Mouse (Mus musculus) embryonic facial prominence, embryonic 11.5 days (tissue): Measurements from ENCODE around the gene Galr3. TPM values are rescaled to one million over a fixed set of nuclear protein-coding genes. Genes with fewer than 3 reads are reported as not detected.

Experiments used
- ATAC-seq: fragments of 200-750 bp; cut with Nextera tagmentation; replicated peaks from 2 replicates; pipeline ENCODE4 v1.8.0; 2017; ENCODE audit warnings: low read depth; ENCODE audit not compliant: insufficient number of reproducible peaks, low FRiP score, low TSS enrichment
- DNase-seq: peaks from one replicate; pipeline ENCODE4 v3.0.0-alpha.2; 2015; ENCODE audit warnings: low spot score
- H3K27ac ChIP-seq: fragments of 300-500 bp; sonication (generic); replicated peaks from 2 replicates; pipeline ENCODE4 v1.5.1; 2014; ENCODE audit warnings: mild to moderate bottlenecking, low read depth, low read length, control low read depth
- H3K27me3 ChIP-seq: fragments of 300-500 bp; sonication (generic); 2 replicates; pipeline ENCODE4 v1.6.1; 2014; ENCODE audit warnings: mild to moderate bottlenecking, low read length, moderate library complexity, mixed read lengths; ENCODE audit not compliant: control insufficient read depth, insufficient read depth
- H3K36me3 ChIP-seq: fragments of 300-500 bp; sonication (generic); replicated peaks from 2 replicates; pipeline ENCODE4 v1.6.1; 2014; ENCODE audit warnings: low read depth, mild to moderate bottlenecking, low read length, moderate library complexity, mixed read lengths; ENCODE audit not compliant: control insufficient read depth, insufficient read depth
- H3K4me1 ChIP-seq: fragments of 300-500 bp; sonication (generic); 2 replicates; pipeline ENCODE4 v1.6.1; 2014; ENCODE audit warnings: low read length, mixed read lengths; ENCODE audit not compliant: control insufficient read depth, insufficient read depth
- H3K4me2 ChIP-seq: fragments of 300-500 bp; sonication (generic); 2 replicates; pipeline ENCODE4 v1.6.1; 2014; ENCODE audit warnings: low read depth, mild to moderate bottlenecking, control low read depth, low read length, moderate library complexity
- H3K4me3 ChIP-seq: fragments of 300-500 bp; sonication (generic); 2 replicates; pipeline ENCODE4 v1.5.1; 2014; ENCODE audit warnings: low read depth, low read length, control low read depth
- H3K9ac ChIP-seq: fragments of 300-500 bp; sonication (generic); replicated peaks from 2 replicates; pipeline ENCODE4 v1.6.1; 2014; ENCODE audit warnings: mild to moderate bottlenecking, control low read depth, low read length
- H3K9me3 ChIP-seq: fragments of 300-500 bp; sonication (generic); replicated peaks from 2 replicates; pipeline ENCODE4 v1.6.1; 2016; ENCODE audit warnings: mild to moderate bottlenecking, low read length, inconsistent platforms, mixed read lengths; ENCODE audit not compliant: control insufficient read depth
- WGBS: fragments of 180-500 bp; shearing (Covaris S2); extraction: QIAGEN DNeasy Blood & Tissue Kit; methylation state at CpG from one replicate; pipeline ENCODE4 v1.1.7; 2014; 5-methylcytosine and 5-hydroxymethylcytosine counted together
- polyA plus RNA-seq: library from polyadenylated mRNA; unstranded; fragments of >200 nt; fragmentation: Nextera tagmentation; extraction: Ambion mirVana; gene quantifications from 2 replicates; pipeline ENCODE4 v1.2.1, GENCODE M21; 2014

Galr3 gene
- polyA plus RNA-seq, 1 experiment from 2014 or later = not detected

GRCm38 (mm10) chr15:79063160-79063740, 21.6 kb downstream of the Galr3 start:
- Histone ChIP-seq H3K4me2 (no peak overlapping the region), H3K9me3 (no peaks in the 10 kb centered on the region), H3K27me3 (no peaks in the 10 kb centered on the region), H3K27ac (no peak overlapping the region), H3K36me3 (no peaks in the 10 kb centered on the region), H3K9ac (no peak overlapping the region), H3K4me3 (peak overlapping the region; percentile 12), H3K4me1 (no peaks in the 10 kb centered on the region; the same call in 1 of the 2 replicates)
- no peak for ATAC-seq
- no peak for DNase-seq
- 10% methylated on average over 14 of the region's 14 CpGs for WGBS

- no peaks in the 10 kb centered on the region for H3K9me3 ChIP-seq
- no peak overlapping the region for H3K9ac ChIP-seq
- ATAC-seq = no peak
- no peaks in the 10 kb centered on the region for H3K36me3 ChIP-seq
- 74% methylated on average over 8 of the region's 8 CpGs for WGBS
- H3K27me3 ChIP-seq = no peaks in the 10 kb centered on the region
- no peak overlapping the region for H3K4me3 ChIP-seq
- no peak overlapping the region for H3K4me2 ChIP-seq
- H3K4me1 ChIP-seq = no peaks in the 10 kb centered on the region; the same call in 1 of the 2 replicates
- H3K27ac ChIP-seq = no peak overlapping the region
- DNase-seq = no peak
Observed at GRCm38 (mm10) chr15:79065086-79065770, 23.5 kb downstream of the Galr3 start.

- Histone ChIP-seq H3K9ac (no peak overlapping the region), H3K4me1 (no peaks in the 10 kb centered on the region; the same call in 1 of the 2 replicates), H3K9me3 (no peaks in the 10 kb centered on the region), H3K4me3 (no peak overlapping the region), H3K4me2 (no peak overlapping the region), H3K27ac (no peak overlapping the region), H3K27me3 (no peaks in the 10 kb centered on the region), H3K36me3 (no peaks in the 10 kb centered on the region)
- ATAC-seq (no peak), DNase-seq (peak; percentile 69)
- 47% methylated on average over 2 of the region's 2 CpGs for WGBS
Observed at GRCm38 (mm10) chr15:79066276-79066675, 24.6 kb downstream of the Galr3 start.

- Histone ChIP-seq H3K27me3 (no peaks in the 10 kb centered on the region), H3K36me3 (no peaks in the 10 kb centered on the region), H3K4me3 (no peak overlapping the region), H3K4me2 (no peak overlapping the region), H3K9me3 (no peaks in the 10 kb centered on the region), H3K27ac (no peak overlapping the region), H3K4me1 (no peaks in the 10 kb centered on the region; the same call in 1 of the 2 replicates), H3K9ac (no peak overlapping the region)
- ATAC-seq (no peak), DNase-seq (no peak)
- 81% methylated on average over 3 of the region's 3 CpGs for WGBS
Observed at GRCm38 (mm10) chr15:79067631-79068030, 25.9 kb downstream of the Galr3 start.

- Histone ChIP-seq H3K4me2 (no peak overlapping the region), H3K36me3 (no peaks in the 10 kb centered on the region), H3K4me1 (no peaks in the 10 kb centered on the region; the same call in 1 of the 2 replicates), H3K4me3 (no peak overlapping the region), H3K27me3 (no peaks in the 10 kb centered on the region), H3K9ac (no peak overlapping the region), H3K9me3 (no peaks in the 10 kb centered on the region), H3K27ac (no peak overlapping the region)
- DNase-seq = no peak
- WGBS = 81% methylated on average over 3 of the region's 3 CpGs
- no peak for ATAC-seq
Observed at GRCm38 (mm10) chr15:79068416-79068815, 26.7 kb downstream of the Galr3 start.

- Histone ChIP-seq H3K27ac (no peak overlapping the region), H3K36me3 (no peaks in the 10 kb centered on the region), H3K4me3 (no peak overlapping the region), H3K27me3 (no peaks in the 10 kb centered on the region), H3K4me2 (no peak overlapping the region), H3K9ac (no peak overlapping the region), H3K9me3 (no peaks in the 10 kb centered on the region), H3K4me1 (no peaks in the 10 kb centered on the region; the same call in none of the 2 replicates)
- 73% methylated on average over 5 of the region's 5 CpGs for WGBS
- no peak for ATAC-seq
- peak; percentile 46 for DNase-seq
Observed at GRCm38 (mm10) chr15:79071117-79072039, 29.7 kb downstream of the Galr3 start.

GRCm38 (mm10) chr15:79073752-79074151, 32.1 kb downstream of the Galr3 start:
- H3K9ac ChIP-seq = no peak overlapping the region
- H3K27me3 ChIP-seq = no peaks in the 10 kb centered on the region
- no peaks in the 10 kb centered on the region; the same call in 1 of the 2 replicates for H3K4me1 ChIP-seq
- ATAC-seq = no peak
- H3K4me2 ChIP-seq = no peak overlapping the region
- H3K36me3 ChIP-seq = peaks cover 9% of the 10 kb centered on the region
- no peak overlapping the region for H3K27ac ChIP-seq
- DNase-seq = no peak
- H3K9me3 ChIP-seq = no peaks in the 10 kb centered on the region
- no peak overlapping the region for H3K4me3 ChIP-seq
